Mouse (Mus musculus) stomach, embryonic 14.5 days (tissue): ENCODE measurements around the gene Jam2. TPM values are rescaled to one million over a fixed set of nuclear protein-coding genes. Genes with fewer than 3 reads are reported as not detected.

ENCODE experiments used
- ATAC-seq: fragments of 200-750 bp; cut with Nextera tagmentation; 2 replicates; pipeline ENCODE4 v1.8.0; 2017; ENCODE audit warnings: low read depth, moderate TSS enrichment; ENCODE audit not compliant: insufficient number of reproducible peaks, insufficient read depth, low FRiP score
- H3K27ac ChIP-seq: fragments of 300-500 bp; sonication (generic); 2 replicates; pipeline ENCODE4 v1.5.1; 2014; ENCODE audit warnings: mild to moderate bottlenecking, low read length, moderate library complexity, mixed read lengths
- H3K27me3 ChIP-seq: fragments of 300-500 bp; sonication (generic); 2 replicates; pipeline ENCODE4 v1.6.1; 2014; ENCODE audit warnings: low read length, control low read depth, mixed read lengths; ENCODE audit not compliant: control insufficient read depth, insufficient read depth
- H3K36me3 ChIP-seq: fragments of 300-500 bp; sonication (generic); 2 replicates; pipeline ENCODE4 v1.6.1; 2014; ENCODE audit warnings: mild to moderate bottlenecking, control low read depth, low read length, moderate library complexity, mixed read lengths; ENCODE audit not compliant: control insufficient read depth, insufficient read depth
- H3K4me1 ChIP-seq: fragments of 300-500 bp; sonication (generic); 2 replicates; pipeline ENCODE4 v1.6.1; 2014; ENCODE audit warnings: low read length, control low read depth, mixed read lengths; ENCODE audit not compliant: control insufficient read depth, insufficient read depth
- H3K4me2 ChIP-seq: fragments of 300-500 bp; sonication (generic); replicated peaks from 2 replicates; pipeline ENCODE4 v1.6.1; 2014; ENCODE audit warnings: low read depth, low read length, control low read depth
- H3K4me3 ChIP-seq: fragments of 300-500 bp; sonication (generic); 2 replicates; pipeline ENCODE4 v1.5.1; 2014; ENCODE audit warnings: low read depth, low read length, control low read depth
- H3K9ac ChIP-seq: fragments of 300-500 bp; sonication (generic); replicated peaks from 2 replicates; pipeline ENCODE4 v1.6.1; 2014; ENCODE audit warnings: low read depth, mild to moderate bottlenecking, control low read depth, low read length, moderate library complexity, mixed read lengths
- H3K9me3 ChIP-seq: fragments of 300-500 bp; sonication (generic); 2 replicates; pipeline ENCODE4 v1.6.1; 2016; ENCODE audit warnings: low read depth, low read length, control low read depth; ENCODE audit not compliant: control insufficient read depth
- WGBS: fragments of 180-500 bp; shearing (Covaris S2); extraction: QIAGEN DNeasy Blood & Tissue Kit; methylation state at CpG from one replicate; pipeline ENCODE4 v1.1.7; 2014; 5-methylcytosine and 5-hydroxymethylcytosine counted together
- polyA plus RNA-seq: library from polyadenylated mRNA; unstranded; fragments of >200 nt; fragmentation: Nextera tagmentation; extraction: Ambion mirVana; gene quantifications from 2 replicates; pipeline ENCODE4 v1.2.1, GENCODE M21; 2014

Gene Jam2
- polyA plus RNA-seq, 1 experiment from 2014 or later: 5.2 TPM

DNA sequence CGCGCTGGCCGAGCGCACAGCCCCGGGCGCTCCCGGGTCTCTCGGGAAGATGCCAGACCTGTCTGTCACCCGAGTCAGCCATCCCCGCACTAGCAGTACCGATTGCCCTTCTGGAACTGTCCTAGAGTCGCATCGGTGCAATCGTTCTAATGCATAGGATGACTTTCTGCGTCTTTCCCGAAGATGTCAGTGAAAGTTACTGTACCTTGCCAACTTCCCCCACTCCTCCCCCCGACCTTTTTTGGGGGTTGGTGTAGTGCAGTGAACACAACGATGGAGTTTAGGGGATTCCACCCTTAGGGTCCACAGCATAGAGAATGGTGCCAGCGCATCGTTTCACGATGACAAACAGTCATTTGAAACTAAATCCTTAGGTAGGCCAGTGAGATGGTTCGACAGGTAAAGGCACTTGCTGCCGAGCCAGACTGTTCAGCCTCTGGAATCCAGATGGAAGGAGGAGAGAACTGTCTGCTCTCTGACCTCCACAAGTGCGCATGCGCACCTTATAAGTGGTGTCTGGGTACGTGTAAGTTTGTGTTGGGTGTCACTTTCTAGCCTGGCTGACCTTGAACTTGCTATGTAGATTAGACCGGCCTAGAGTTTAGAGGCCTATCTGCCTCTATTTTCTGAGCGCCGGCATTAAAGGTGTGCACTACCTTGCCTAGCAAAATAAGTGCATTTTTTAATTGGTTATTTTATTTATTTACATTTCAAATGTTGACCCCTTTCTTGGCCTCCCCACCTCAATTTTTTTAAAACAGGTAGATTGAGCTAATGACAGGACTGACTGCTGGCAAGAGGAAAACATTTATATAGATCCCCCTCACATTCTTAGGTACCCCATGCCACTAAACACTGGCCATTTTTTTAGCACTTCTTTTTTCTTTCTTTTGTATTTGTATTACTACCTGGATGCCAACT, 62.2 kb downstream of the Jam2 start:
- no peaks in the 10 kb centered on the region for H3K9me3 ChIP-seq
- 7% methylated on average over 29 of the region's 29 CpGs for WGBS
- H3K4me1 ChIP-seq: peaks cover 20% of the 10 kb centered on the region; the same call in 1 of the 2 replicates
- peak overlapping the region; percentile 76 for H3K4me2 ChIP-seq
- peak overlapping the region; percentile 97 for H3K27ac ChIP-seq
- H3K27me3 ChIP-seq: no peaks in the 10 kb centered on the region
- peak overlapping the region; percentile 96 for H3K9ac ChIP-seq
- peak; percentile 5 for ATAC-seq
- peak overlapping the region; percentile 90 for H3K4me3 ChIP-seq
- H3K36me3 ChIP-seq: peaks cover 26% of the 10 kb centered on the region; the same call in 1 of the 2 replicates

DNA sequence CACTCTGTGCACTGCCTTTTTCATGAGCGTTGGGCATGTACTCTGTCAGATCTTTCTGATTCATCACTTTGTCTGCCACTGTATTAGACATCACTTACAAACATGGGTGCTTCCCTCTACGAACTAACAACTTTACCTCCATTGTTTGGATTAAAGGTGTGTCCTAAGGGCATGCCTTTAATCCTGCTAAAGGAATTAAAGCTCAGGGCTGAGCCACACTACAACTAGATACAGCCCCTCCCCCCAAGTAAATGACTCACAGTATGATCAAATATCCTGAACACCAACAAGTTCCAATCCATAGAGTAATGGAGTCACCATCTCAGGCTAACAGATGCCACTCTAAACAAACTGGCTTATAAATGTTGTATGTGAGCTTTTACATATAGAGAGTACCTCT, 64.7 kb downstream of the Jam2 start:
- Histone ChIP-seq H3K4me2 (no peak overlapping the region), H3K9ac (no peak overlapping the region), H3K4me1 (peaks cover 20% of the 10 kb centered on the region; the same call in 1 of the 2 replicates), H3K27me3 (no peaks in the 10 kb centered on the region), H3K9me3 (no peaks in the 10 kb centered on the region), H3K36me3 (peaks cover 25% of the 10 kb centered on the region), H3K27ac (no peak overlapping the region), H3K4me3 (no peak overlapping the region)
- WGBS: 72% methylated on average over 2 of the region's 2 CpGs
- no peak for ATAC-seq

DNA sequence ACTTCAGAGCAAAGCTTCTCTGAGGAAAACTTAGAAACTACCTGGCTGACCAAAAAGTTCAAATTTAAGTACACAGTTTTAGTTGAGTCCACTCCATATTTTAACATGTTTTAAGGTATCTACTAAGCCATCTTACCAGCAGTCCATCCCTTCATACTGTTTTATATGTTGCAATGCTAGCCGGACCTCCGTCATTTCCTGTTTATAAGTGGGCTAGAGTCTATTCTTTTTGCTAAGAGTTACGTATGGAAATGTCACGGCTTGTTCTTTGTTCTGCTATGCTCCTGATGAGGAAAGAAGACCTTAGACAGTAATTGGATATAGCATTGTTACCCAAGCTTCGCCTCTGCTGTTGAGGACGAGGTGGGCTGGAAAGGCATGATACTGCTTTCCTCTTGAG, 79.6 kb downstream of the Jam2 start:
- Histone ChIP-seq H3K27ac (no peak overlapping the region), H3K9me3 (no peaks in the 10 kb centered on the region), H3K4me2 (no peak overlapping the region), H3K9ac (no peak overlapping the region), H3K4me3 (no peak overlapping the region), H3K27me3 (no peaks in the 10 kb centered on the region), H3K36me3 (peaks cover 49% of the 10 kb centered on the region), H3K4me1 (no peaks in the 10 kb centered on the region)
- 88% methylated on average over 6 of the region's 6 CpGs for WGBS
- no peak for ATAC-seq

DNA sequence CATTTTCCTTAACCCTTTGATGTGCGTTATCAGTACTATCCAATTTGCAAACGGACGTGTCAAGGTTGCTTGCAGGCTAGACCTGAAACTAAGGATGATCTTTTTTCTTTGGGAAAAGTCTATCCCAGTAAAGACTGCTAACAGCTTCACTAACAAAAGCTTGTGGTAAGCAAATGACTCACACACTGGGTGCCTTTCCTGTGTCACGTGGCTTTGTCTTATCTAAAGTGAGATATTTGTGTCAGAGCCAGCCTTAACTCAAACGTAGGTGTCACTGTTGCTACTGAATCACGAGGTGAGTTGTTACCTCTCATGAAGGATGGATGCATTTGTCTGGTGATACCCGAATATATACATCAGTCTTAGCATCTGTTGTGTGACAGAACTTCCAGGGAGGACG, 90.7 kb downstream of the Jam2 start:
- Histone ChIP-seq H3K27me3 (no peaks in the 10 kb centered on the region), H3K36me3 (peaks cover 16% of the 10 kb centered on the region), H3K9ac (no peak overlapping the region), H3K4me1 (no peaks in the 10 kb centered on the region), H3K4me2 (no peak overlapping the region), H3K9me3 (no peaks in the 10 kb centered on the region), H3K4me3 (no peak overlapping the region), H3K27ac (no peak overlapping the region)
- ATAC-seq: no peak
- 81% methylated on average over 8 of the region's 8 CpGs for WGBS

DNA sequence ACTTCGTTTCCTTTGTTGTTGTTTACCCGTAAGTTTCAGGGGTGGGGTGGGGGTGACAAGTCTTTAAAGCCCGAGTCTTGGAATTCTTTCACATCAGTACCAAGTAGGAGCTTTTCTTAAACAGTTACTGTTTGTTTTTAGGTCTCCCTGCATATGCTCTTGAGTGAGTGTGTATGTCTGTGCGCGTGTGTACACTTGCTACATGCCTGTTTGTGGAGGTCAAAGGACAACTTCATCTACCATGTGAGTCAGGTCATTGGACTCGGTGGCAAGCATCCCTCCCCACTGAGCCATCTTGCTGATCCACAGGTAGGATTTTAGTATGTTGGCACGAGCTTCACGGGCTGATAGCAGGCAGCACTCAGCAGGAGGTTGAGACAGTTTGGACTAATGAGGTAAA, 99.9 kb downstream of the Jam2 start:
- ATAC-seq: no peak
- 83% methylated on average over 8 of the region's 8 CpGs for WGBS

DNA sequence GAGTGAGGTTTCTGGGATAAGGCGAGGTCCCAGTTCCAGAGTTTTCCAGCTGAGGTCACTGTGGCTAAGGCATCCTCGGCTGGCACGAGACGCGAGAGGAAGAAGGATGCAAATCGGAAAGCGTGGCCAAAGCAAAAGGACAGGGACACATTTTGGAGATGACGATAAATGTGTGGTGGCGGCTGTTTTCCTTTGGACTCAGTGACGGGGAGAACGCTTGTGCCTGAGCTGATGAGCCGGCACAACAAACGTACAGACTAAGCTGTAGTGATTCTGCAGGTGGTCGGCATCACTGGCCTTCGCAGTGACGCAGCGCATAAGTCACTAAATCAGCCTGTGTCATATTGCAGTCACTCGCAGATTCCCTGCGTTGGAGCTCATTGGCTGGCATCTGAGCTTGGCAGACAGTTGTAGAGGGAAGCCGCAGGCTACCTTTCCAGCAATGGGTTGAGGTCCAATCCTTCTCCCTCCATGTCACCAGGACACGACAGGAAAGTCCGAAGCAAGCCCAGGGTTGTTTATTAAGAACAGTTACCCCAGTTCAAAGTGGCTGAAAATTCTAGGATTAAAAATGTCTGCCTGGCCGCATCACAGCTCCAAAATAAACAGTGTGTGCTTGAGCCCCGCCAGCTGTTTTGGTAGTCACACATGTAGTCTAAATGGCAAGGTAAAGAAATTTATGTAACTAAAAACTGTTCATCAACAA, 101.2 kb downstream of the Jam2 start:
- Histone ChIP-seq H3K4me1 (peaks cover 4% of the 10 kb centered on the region; the same call in 1 of the 2 replicates), H3K36me3 (no peaks in the 10 kb centered on the region), H3K9ac (no peak overlapping the region), H3K9me3 (no peaks in the 10 kb centered on the region), H3K4me3 (peak overlapping the region; percentile 19), H3K27ac (no peak overlapping the region), H3K27me3 (no peaks in the 10 kb centered on the region), H3K4me2 (peak overlapping the region; percentile 51)
- 43% methylated on average over 24 of the region's 24 CpGs for WGBS
- ATAC-seq: no peak

More for the DNA sequence above, 99.9 kb downstream of the Jam2 start:
- no peak overlapping the region for H3K9ac ChIP-seq
- no peak overlapping the region for H3K4me3 ChIP-seq
- no peak overlapping the region for H3K4me2 ChIP-seq
- H3K27me3 ChIP-seq: no peaks in the 10 kb centered on the region
- no peak overlapping the region for H3K27ac ChIP-seq
- peaks cover 4% of the 10 kb centered on the region; the same call in 1 of the 2 replicates for H3K4me1 ChIP-seq
- H3K36me3 ChIP-seq: no peaks in the 10 kb centered on the region
- no peaks in the 10 kb centered on the region for H3K9me3 ChIP-seq

Other genes with a start within 250 kb of the Jam2 start
- 45.9 and 47.4 TPM in 2 replicates for gene Mrpl39, start 38.4 kb upstream of the Jam2 start, polyA plus RNA-seq
- gene Gabpa, start 60.8 kb downstream of the Jam2 start, polyA plus RNA-seq: 39.1 and 39.5 TPM in 2 replicates
- gene Atp5j, start 61.5 kb downstream of the Jam2 start, polyA plus RNA-seq: 856 and 951 TPM in 2 replicates